Mouse (Mus musculus) WW6 (cell line): ENCODE measurements around the gene Prkar1b.

Source experiments
- DNase-seq: peaks from one replicate; pipeline ENCODE4 v3.0.0-alpha.2; 2013; ENCODE audit warnings: low read depth, low spot score

Prkar1b gene

GRCm38 (mm10) chr5:139066861-139067614 lies 82.8 kb downstream of the Prkar1b start:
- no peak for DNase-seq

GRCm38 (mm10) chr5:139064611-139065010 lies 85.2 kb downstream of the Prkar1b start:
- no peak for DNase-seq

GRCm38 (mm10) chr5:139061680-139062079 lies 88.1 kb downstream of the Prkar1b start:
- no peak for DNase-seq

GRCm38 (mm10) chr5:139060460-139061051 lies 89.2 kb downstream of the Prkar1b start:
- DNase-seq = no peak

- no peak for DNase-seq
Observed at GRCm38 (mm10) chr5:139053176-139053575, 96.6 kb downstream of the Prkar1b start.

- DNase-seq = no peak
Observed at GRCm38 (mm10) chr5:139051276-139051675, 98.5 kb downstream of the Prkar1b start.

- DNase-seq = no peak
Observed at GRCm38 (mm10) chr5:139049367-139049766, 100.4 kb downstream of the Prkar1b start.

- DNase-seq = no peak
Observed at GRCm38 (mm10) chr5:139047171-139047570, 102.6 kb downstream of the Prkar1b start.

- DNase-seq = no peak
Observed at GRCm38 (mm10) chr5:139046636-139047035, 103.2 kb downstream of the Prkar1b start.

- DNase-seq = no peak
Observed at GRCm38 (mm10) chr5:139043546-139043945, 106.3 kb downstream of the Prkar1b start.

GRCm38 (mm10) chr5:139042299-139042698 lies 107.5 kb downstream of the Prkar1b start:
- no peak for DNase-seq

- DNase-seq = no peak
Observed at GRCm38 (mm10) chr5:139035171-139035570, 114.6 kb downstream of the Prkar1b start.

- DNase-seq = no peak
Observed at GRCm38 (mm10) chr5:139034746-139035145, 115.1 kb downstream of the Prkar1b start.

- peak; percentile 22 for DNase-seq
Observed at GRCm38 (mm10) chr5:139033406-139034317, 116.1 kb downstream of the Prkar1b start.

GRCm38 (mm10) chr5:139027603-139028002 lies 122.2 kb downstream of the Prkar1b start:
- no peak for DNase-seq

GRCm38 (mm10) chr5:139024351-139025105 lies 125.3 kb downstream of the Prkar1b start:
- no peak for DNase-seq

- DNase-seq = no peak
Observed at GRCm38 (mm10) chr5:139020595-139020994, 129.2 kb downstream of the Prkar1b start.

- DNase-seq = no peak
Observed at GRCm38 (mm10) chr5:139017371-139018124, 132.3 kb downstream of the Prkar1b start.

- no peak for DNase-seq
Observed at GRCm38 (mm10) chr5:139015097-139015496, 134.7 kb downstream of the Prkar1b start.

- DNase-seq = no peak
Observed at GRCm38 (mm10) chr5:139010649-139011048, 139.2 kb downstream of the Prkar1b start.
